Mouse (Mus musculus) kidney, embryonic 15.5 days (tissue): ENCODE data around the gene Naaladl1. TPM values are rescaled to one million over a fixed set of nuclear protein-coding genes. Genes with fewer than 3 reads are reported as not detected.

Source experiments
- ATAC-seq: fragments of 200-750 bp; cut with Nextera tagmentation; replicated peaks from 2 replicates; pipeline ENCODE4 v1.8.0; 2017; ENCODE audit warnings: moderate TSS enrichment; ENCODE audit not compliant: low FRiP score
- H3K27ac ChIP-seq: fragments of 300-500 bp; sonication (generic); 2 replicates; pipeline ENCODE4 v1.5.1; 2015; ENCODE audit warnings: mild to moderate bottlenecking, inconsistent platforms
- H3K27me3 ChIP-seq: fragments of 300-500 bp; sonication (generic); 2 replicates; pipeline ENCODE4 v1.6.1; 2015; ENCODE audit warnings: inconsistent platforms
- H3K36me3 ChIP-seq: fragments of 300-500 bp; sonication (generic); 2 replicates; pipeline ENCODE4 v1.6.1; 2015; ENCODE audit warnings: inconsistent platforms
- H3K4me1 ChIP-seq: fragments of 300-500 bp; sonication (generic); 2 replicates; pipeline ENCODE4 v1.6.1; 2015; ENCODE audit warnings: inconsistent platforms
- H3K4me2 ChIP-seq: fragments of 300-500 bp; sonication (generic); 2 replicates; pipeline ENCODE4 v1.6.1; 2015; ENCODE audit warnings: moderate library complexity, mild to moderate bottlenecking, inconsistent platforms
- H3K4me3 ChIP-seq: fragments of 300-500 bp; sonication (generic); replicated peaks from 2 replicates; pipeline ENCODE4 v1.5.1; 2015; ENCODE audit warnings: mild to moderate bottlenecking, inconsistent platforms
- H3K9ac ChIP-seq: fragments of 300-500 bp; sonication (generic); 2 replicates; pipeline ENCODE4 v1.6.1; 2015; ENCODE audit warnings: mild to moderate bottlenecking, inconsistent platforms
- H3K9me3 ChIP-seq: fragments of 300-500 bp; sonication (generic); replicated peaks from 2 replicates; pipeline ENCODE4 v1.6.1; 2016; ENCODE audit warnings: inconsistent platforms
- WGBS: fragments of 180-500 bp; shearing (Covaris S2); methylation state at CpG from one replicate; pipeline ENCODE4 v1.1.7; 2015; ENCODE audit warnings: mixed read lengths; 5-methylcytosine and 5-hydroxymethylcytosine counted together
- polyA plus RNA-seq: library from polyadenylated mRNA; unstranded; fragments of >200 nt; fragmentation: Nextera tagmentation; extraction: Ambion mirVana; gene quantifications from 2 replicates; pipeline ENCODE4 v1.2.1, GENCODE M21; 2015

Gene Naaladl1
- polyA plus RNA-seq, 1 experiment from 2014 or later = 0.51 TPM

- Histone ChIP-seq H3K4me1 (peaks cover 36% of the 10 kb centered on the region), H3K27me3 (no peaks in the 10 kb centered on the region), H3K4me3 (peak within 1 kb of the TSS; percentile 52), H3K9ac (peak within 1 kb of the TSS; percentile 61), H3K36me3 (peaks cover 37% of the 10 kb centered on the region), H3K27ac (peak within 1 kb of the TSS; percentile 88), H3K9me3 (no peaks in the 10 kb centered on the region), H3K4me2 (peak within 1 kb of the TSS; percentile 95)
- 7% methylated on average over 33 of the region's 33 CpGs for WGBS
- ATAC-seq = peak; percentile 95
Observed at GRCm38 (mm10) chr19:6067724-6068415, 37.7 kb upstream of the Naaladl1 start, which contains the start of gene Tm7sf2. Gene Tm7sf2, minus strand, starts transcription at chr19:6068373.

- no peak for ATAC-seq
- Histone ChIP-seq H3K36me3 (peaks cover 47% of the 10 kb centered on the region), H3K4me1 (peaks cover 29% of the 10 kb centered on the region), H3K9ac (no peak overlapping the region), H3K27me3 (no peaks in the 10 kb centered on the region), H3K9me3 (no peaks in the 10 kb centered on the region), H3K4me2 (no peak overlapping the region), H3K4me3 (no peak overlapping the region), H3K27ac (no peak overlapping the region)
- WGBS = 77% methylated on average over 4 of the region's 4 CpGs
Observed at GRCm38 (mm10) chr19:6068951-6069350, 36.6 kb upstream of the Naaladl1 start.

- H3K9ac ChIP-seq = no peak overlapping the region
- peaks cover 31% of the 10 kb centered on the region for H3K4me1 ChIP-seq
- peaks cover 55% of the 10 kb centered on the region for H3K36me3 ChIP-seq
- H3K4me3 ChIP-seq = no peak overlapping the region
- no peaks in the 10 kb centered on the region for H3K9me3 ChIP-seq
- H3K27me3 ChIP-seq = no peaks in the 10 kb centered on the region
- H3K27ac ChIP-seq = no peak overlapping the region
- ATAC-seq = no peak
- no peak overlapping the region for H3K4me2 ChIP-seq
- 89% methylated on average over 10 of the region's 10 CpGs for WGBS
Observed at GRCm38 (mm10) chr19:6069851-6070250, 35.7 kb upstream of the Naaladl1 start.

GRCm38 (mm10) chr19:6070571-6071250, 34.9 kb upstream of the Naaladl1 start:
- Histone ChIP-seq H3K4me3 (no peak overlapping the region), H3K36me3 (peaks cover 60% of the 10 kb centered on the region), H3K4me2 (no peak overlapping the region), H3K9me3 (no peaks in the 10 kb centered on the region), H3K27ac (no peak overlapping the region), H3K9ac (no peak overlapping the region), H3K4me1 (peaks cover 40% of the 10 kb centered on the region), H3K27me3 (no peaks in the 10 kb centered on the region)
- 90% methylated on average over 31 of the region's 31 CpGs for WGBS
- no peak for ATAC-seq

GRCm38 (mm10) chr19:6071261-6071660, 34.3 kb upstream of the Naaladl1 start:
- Histone ChIP-seq H3K27me3 (no peaks in the 10 kb centered on the region), H3K4me1 (peaks cover 40% of the 10 kb centered on the region), H3K4me2 (no peak overlapping the region), H3K9me3 (no peaks in the 10 kb centered on the region), H3K9ac (no peak overlapping the region), H3K36me3 (peaks cover 60% of the 10 kb centered on the region), H3K4me3 (no peak overlapping the region), H3K27ac (no peak overlapping the region)
- no peak for ATAC-seq
- WGBS = 93% methylated on average over 19 of the region's 19 CpGs

- WGBS = 87% methylated on average over 5 of the region's 5 CpGs
- no peak for ATAC-seq
- Histone ChIP-seq H3K27me3 (no peaks in the 10 kb centered on the region), H3K4me3 (no peak overlapping the region), H3K36me3 (peaks cover 56% of the 10 kb centered on the region), H3K27ac (no peak overlapping the region), H3K4me1 (peaks cover 30% of the 10 kb centered on the region), H3K4me2 (no peak overlapping the region), H3K9me3 (no peaks in the 10 kb centered on the region), H3K9ac (no peak overlapping the region)
Observed at GRCm38 (mm10) chr19:6073889-6074288, 31.7 kb upstream of the Naaladl1 start.

- WGBS = under 1% methylated on average over 33 of the region's 33 CpGs
- Histone ChIP-seq H3K27me3 (no peaks in the 10 kb centered on the region), H3K9ac (peak within 1 kb of the TSS; percentile 80), H3K27ac (peak within 1 kb of the TSS; percentile 92), H3K4me2 (peak within 1 kb of the TSS; percentile 92), H3K9me3 (no peaks in the 10 kb centered on the region), H3K4me1 (peaks cover 30% of the 10 kb centered on the region), H3K36me3 (peaks cover 53% of the 10 kb centered on the region), H3K4me3 (peak within 1 kb of the TSS; percentile 94)
- ATAC-seq = peak; percentile 80
Observed at GRCm38 (mm10) chr19:6076564-6077393, 28.8 kb upstream of the Naaladl1 start, which contains the start of gene Vps51. Gene Vps51, minus strand, starts transcription at chr19:6077231.

GRCm38 (mm10) chr19:6079983-6080480, 25.6 kb upstream of the Naaladl1 start, which contains the start of gene Tmem262:
Gene Tmem262, plus strand, starts transcription at chr19:6080033.
- no peak within 1 kb of the TSS for H3K9ac ChIP-seq
- ATAC-seq = no peak
- no peaks in the 10 kb centered on the region for H3K27me3 ChIP-seq
- no peaks in the 10 kb centered on the region for H3K9me3 ChIP-seq
- H3K36me3 ChIP-seq = peaks cover 47% of the 10 kb centered on the region
- no peak within 1 kb of the TSS for H3K4me3 ChIP-seq
- peaks cover 39% of the 10 kb centered on the region for H3K4me1 ChIP-seq
- no peak within 1 kb of the TSS for H3K4me2 ChIP-seq
- no peak within 1 kb of the TSS for H3K27ac ChIP-seq
- WGBS = 92% methylated on average over 12 of the region's 12 CpGs

- H3K4me3 ChIP-seq = peak within 1 kb of the TSS; percentile 64; the same call in 1 of the 2 replicates
- H3K4me1 ChIP-seq = peaks cover 32% of the 10 kb centered on the region
- H3K36me3 ChIP-seq = peaks cover 53% of the 10 kb centered on the region
- ATAC-seq = no peak
- H3K4me2 ChIP-seq = no peak within 1 kb of the TSS
- H3K27ac ChIP-seq = no peak within 1 kb of the TSS
- no peak within 1 kb of the TSS for H3K9ac ChIP-seq
- no peaks in the 10 kb centered on the region for H3K9me3 ChIP-seq
- WGBS = 90% methylated on average over 9 of the region's 9 CpGs
- H3K27me3 ChIP-seq = no peaks in the 10 kb centered on the region
Observed at GRCm38 (mm10) chr19:6082156-6082555, 23.4 kb upstream of the Naaladl1 start, which contains the start of gene Gm28374. Gene Gm28374, minus strand, starts transcription at chr19:6082256.

- H3K27me3 ChIP-seq = no peaks in the 10 kb centered on the region
- peak; percentile 89 for ATAC-seq
- H3K9ac ChIP-seq = peak within 1 kb of the TSS; percentile 67
- H3K36me3 ChIP-seq = peaks cover 73% of the 10 kb centered on the region
- H3K9me3 ChIP-seq = no peaks in the 10 kb centered on the region
- WGBS = under 1% methylated on average over 58 of the region's 58 CpGs
- H3K4me1 ChIP-seq = peaks cover 23% of the 10 kb centered on the region
- H3K4me2 ChIP-seq = peak within 1 kb of the TSS; percentile 80
- peak within 1 kb of the TSS; percentile 72 for H3K27ac ChIP-seq
- peak within 1 kb of the TSS; percentile 64 for H3K4me3 ChIP-seq
Observed at GRCm38 (mm10) chr19:6084478-6085248, 20.9 kb upstream of the Naaladl1 start, which contains the start of the genes Zfpl1 and Cdca5. Gene Zfpl1, minus strand, starts transcription at chr19:6084956. Gene Cdca5, plus strand, starts transcription at chr19:6084983.

GRCm38 (mm10) chr19:6085417-6085879, 20.1 kb upstream of the Naaladl1 start:
- under 1% methylated on average over 17 of the region's 17 CpGs for WGBS
- ATAC-seq = peak; percentile 81
- Histone ChIP-seq H3K36me3 (peaks cover 73% of the 10 kb centered on the region), H3K4me3 (peak overlapping the region; percentile 64), H3K9me3 (no peaks in the 10 kb centered on the region), H3K9ac (peak overlapping the region; percentile 67), H3K4me1 (peaks cover 23% of the 10 kb centered on the region), H3K4me2 (peak overlapping the region; percentile 80), H3K27me3 (no peaks in the 10 kb centered on the region), H3K27ac (peak overlapping the region; percentile 72)
